Comparison of ENCODE assay signal across 20 mouse cellular contexts in the genomic region with DNA sequence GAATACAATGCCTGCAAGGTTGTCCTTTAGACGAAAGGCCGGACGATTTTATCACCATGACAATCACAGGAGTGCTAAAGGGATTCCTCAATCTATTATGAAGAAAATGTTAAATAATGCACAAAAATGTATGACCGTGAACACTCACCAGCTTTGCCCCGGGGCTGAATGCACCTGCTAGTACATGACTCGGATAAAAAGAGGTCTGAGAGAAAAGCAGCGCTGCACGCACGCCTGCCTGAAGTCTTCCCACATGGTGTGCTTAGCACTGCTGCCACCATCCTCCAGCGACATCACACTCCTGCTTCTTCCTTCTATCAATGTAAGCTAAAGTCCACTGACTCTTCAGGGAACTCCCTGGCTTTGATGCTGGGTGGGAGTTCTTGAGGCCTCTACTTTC.
"Had no signal": no experiment of that assay in that cellular context is flagged by ENCODE, and none has a peak within 500 bp of the region (broad histone marks: within the 10 kb centered on the region; RNA-seq: fewer than 3 reads in every experiment).

No protein-coding gene starts in this region.

- H3K4me1 ChIP-seq: intestine, embryonic 15.5 days; limb, embryonic 15.5 days had no signal

- ATAC-seq: intestine, embryonic 15.5 days; liver, postnatal 0 days; lung, postnatal 0 days had no signal

- H3K27ac ChIP-seq: intestine, embryonic 15.5 days; kidney, embryonic 15.5 days; left cerebral cortex, adult 2 months; limb, embryonic 12.5 days; limb, embryonic 15.5 days; liver, embryonic 14.5 days; macrophage; neural tube, embryonic 13.5 days had no signal

- H3K4me2 ChIP-seq: intestine, embryonic 15.5 days; kidney, embryonic 15.5 days; limb, embryonic 12.5 days; limb, embryonic 15.5 days; liver, embryonic 11.5 days; lung, embryonic 14.5 days; neural tube, embryonic 13.5 days had no signal

- H3K4me3 ChIP-seq: intestine, embryonic 15.5 days; kidney, embryonic 15.5 days; left cerebral cortex, adult 2 months; limb, embryonic 12.5 days; limb, embryonic 15.5 days; myocyte; neural tube, embryonic 13.5 days had no signal

- DNase-seq: kidney, adult 11 months; kidney, adult 8-10 months; kidney, postnatal 10 days; kidney, postnatal 36 days; layer of hippocampus, postnatal 36 days; liver, postnatal 0 days; lung, embryonic 14.5 days; thymus, adult 18-20 months; thymus, postnatal 36 days had no signal

- H3K27me3 ChIP-seq: intestine, embryonic 15.5 days; kidney, embryonic 15.5 days; limb, embryonic 12.5 days; limb, embryonic 15.5 days; neural tube, embryonic 13.5 days had no signal

- H3K36me3 ChIP-seq: intestine, embryonic 15.5 days; kidney, embryonic 15.5 days; limb, embryonic 12.5 days; limb, embryonic 15.5 days; neural tube, embryonic 13.5 days had no signal

- H3K9me3 ChIP-seq: intestine, embryonic 15.5 days; kidney, embryonic 15.5 days; limb, embryonic 12.5 days; limb, embryonic 15.5 days; neural tube, embryonic 13.5 days had no signal

- H3K9ac ChIP-seq: intestine, embryonic 15.5 days; kidney, embryonic 15.5 days; limb, embryonic 12.5 days; limb, embryonic 15.5 days; liver, embryonic 14.5 days; liver, postnatal 0 days; lung, embryonic 14.5 days; neural tube, embryonic 13.5 days had no signal
